ENCODE assay signal across 14 mouse cellular contexts in the genomic region with DNA sequence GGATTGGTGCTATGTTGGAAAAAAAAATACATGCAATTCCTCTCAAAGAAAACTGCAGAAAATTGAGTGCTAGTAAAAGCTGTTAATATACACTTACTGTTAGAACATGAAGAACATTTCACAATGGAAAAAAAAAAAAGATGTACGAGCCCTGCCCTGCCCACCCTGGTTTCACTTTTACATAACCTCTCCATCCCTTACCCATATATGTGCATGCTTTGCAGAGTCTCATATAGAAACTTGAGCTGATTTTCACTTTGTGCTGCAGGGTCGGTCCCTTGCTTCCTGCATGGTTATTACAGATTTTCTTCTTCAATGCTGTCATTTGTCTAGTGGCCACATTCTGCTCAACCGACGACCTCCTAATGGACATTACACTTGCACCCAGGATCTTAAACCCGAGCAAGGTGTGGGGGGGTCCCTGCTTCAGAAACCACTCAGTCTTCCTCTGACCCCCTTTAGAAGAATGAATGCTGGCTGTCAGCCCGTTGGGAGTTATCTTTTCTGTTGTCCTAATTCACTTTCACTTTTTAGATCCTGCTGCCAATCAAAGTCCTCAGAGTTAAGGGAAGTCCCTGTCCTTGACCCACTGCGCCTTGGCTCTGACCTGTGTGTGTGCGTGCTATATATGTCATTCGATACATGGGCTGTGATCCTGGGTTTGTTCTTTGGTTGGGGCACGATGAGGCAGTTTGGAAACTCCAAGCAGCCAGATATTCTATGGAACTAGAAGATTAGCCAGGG. TPM values are rescaled to one million over a fixed set of nuclear protein-coding genes. Genes with fewer than 3 reads are reported as not detected.
DNase-seq lines count a peak whose midpoint lies in the region; ATAC-seq and TF ChIP-seq lines count a peak whose summit lies in the region.
"Had no signal": no experiment of that assay in that cellular context is flagged by ENCODE, and none has a peak within 500 bp of the region (broad histone marks: within the 10 kb centered on the region; RNA-seq: fewer than 3 reads in every experiment).

No protein-coding gene starts in this region.

- no peaks in the 10 kb centered on the region for H3K9me3 ChIP-seq in heart, embryonic 11.5 days (replicated peaks; ENCODE audit: control insufficient read depth, low read length)
- H3K9me3 ChIP-seq in liver, postnatal 0 days (ENCODE audit: low read length) = no peaks in the 10 kb centered on the region
- H3K9me3 ChIP-seq: limb, embryonic 12.5 days had no signal

- no peak overlapping the region for H3K4me3 ChIP-seq in heart, embryonic 11.5 days (ENCODE audit: low read depth, low read length)
- H3K4me3 ChIP-seq in bone marrow macrophage, adult 2 months (ENCODE audit: insufficient read depth, low read length) = peak overlapping the region; percentile 64
- peak overlapping the region; percentile 25 for H3K4me3 ChIP-seq in liver, postnatal 0 days (ENCODE audit: low read depth, low read length)
- no peak overlapping the region for H3K4me3 ChIP-seq in layer of hippocampus, adult 2 months
- H3K4me3 ChIP-seq: erythroblast, embryonic 14.5 days; limb, embryonic 12.5 days had no signal

- H3K36me3 ChIP-seq in heart, embryonic 11.5 days (ENCODE audit: control insufficient read depth, insufficient read depth, low read length) = no peaks in the 10 kb centered on the region
- no peaks in the 10 kb centered on the region; the same call in 1 of the 2 replicates for H3K36me3 ChIP-seq in liver, postnatal 0 days (replicated peaks; ENCODE audit: insufficient read depth, low read length)
- H3K36me3 ChIP-seq: limb, embryonic 12.5 days had no signal

- no peak for TF ChIP-seq POLR2A in bone marrow macrophage, adult 2 months (IDR thresholded peaks at IDR 0.05; ENCODE audit: borderline replicate concordance, low read depth, low read length)

- ATAC-seq in heart, embryonic 11.5 days (replicated peaks; ENCODE audit: insufficient number of reproducible peaks, low FRiP score, low TSS enrichment) = no peak
- peak; percentile 38; the same call in 1 of the 2 replicates for ATAC-seq in liver, postnatal 0 days

- DNase-seq in heart, postnatal 25 days (ENCODE audit: low spot score) = no peak
- DNase-seq in 3T3-L1 (ENCODE audit: low read depth, low spot score) = peak; percentile 34
- DNase-seq in liver, postnatal 0 days = no peak
- no peak for DNase-seq in gastrocnemius, postnatal 10 days
- DNase-seq in layer of hippocampus, adult 8-10 months (ENCODE audit: low spot score in 2 of 2) = no peak
- no peak for DNase-seq in layer of hippocampus, adult 2 months (ENCODE audit: low spot score in 2 of 2)
- DNase-seq: adrenal gland, postnatal 10 days; cerebellum, postnatal 36 days; gastrocnemius, postnatal 36 days; kidney, postnatal 25 days had no signal

- 67% methylated on average over 10 of the region's 10 CpGs for WGBS in heart, embryonic 11.5 days (ENCODE audit: insufficient replicate concordance)
- 36% methylated on average over 10 of the region's 10 CpGs for whole genome bisulfite sequencing in liver, postnatal 0 days (ENCODE audit: insufficient replicate concordance)

- no peak for TF ChIP-seq EP300 in liver, postnatal 0 days (IDR thresholded peaks at IDR 0.05; ENCODE audit: low read depth)

- H3K9ac ChIP-seq in heart, embryonic 11.5 days (ENCODE audit: low read depth, low read length) = no peak overlapping the region
- H3K9ac ChIP-seq in liver, postnatal 0 days (replicated peaks) = peak overlapping the region; percentile 22; the same call in 1 of the 2 replicates
- H3K9ac ChIP-seq: limb, embryonic 12.5 days had no signal

- no peak overlapping the region for H3K27ac ChIP-seq in heart, embryonic 11.5 days (ENCODE audit: low read depth, low read length)
- H3K27ac ChIP-seq in bone marrow macrophage, adult 2 months (ENCODE audit: insufficient read depth, low read depth, low read length) = no peak overlapping the region
- peak overlapping the region; percentile 44; the same call in 1 of the 2 replicates for H3K27ac ChIP-seq in liver, postnatal 0 days (ENCODE audit: low read depth)
- H3K27ac ChIP-seq in layer of hippocampus, adult 2 months = no peak overlapping the region
- H3K27ac ChIP-seq: limb, embryonic 12.5 days had no signal

- 0 out of 2 replicates have a peak overlapping the region, but pooled peaks have one; percentile 3 for H3K4me2 ChIP-seq in heart, embryonic 11.5 days
- peak overlapping the region; percentile 64 for H3K4me2 ChIP-seq in liver, postnatal 0 days (ENCODE audit: low read depth, low read length)
- H3K4me2 ChIP-seq: limb, embryonic 12.5 days had no signal

- H3K27me3 ChIP-seq in heart, embryonic 11.5 days (ENCODE audit: control insufficient read depth, insufficient read depth, low read length) = no peaks in the 10 kb centered on the region
- H3K27me3 ChIP-seq in liver, postnatal 0 days (ENCODE audit: insufficient read depth, low read length) = no peaks in the 10 kb centered on the region
- H3K27me3 ChIP-seq: limb, embryonic 12.5 days had no signal

- intact Hi-C loops in heart, postnatal 25 days (cut with DNase I) = no loop called here

- H3K4me1 ChIP-seq in heart, embryonic 11.5 days (ENCODE audit: control insufficient read depth, insufficient read depth, low read length) = peaks cover 32% of the 10 kb centered on the region
- peaks cover 9% of the 10 kb centered on the region for H3K4me1 ChIP-seq in bone marrow macrophage, adult 2 months (ENCODE audit: control insufficient read depth, insufficient read depth, low read length)
- peaks cover 11% of the 10 kb centered on the region for H3K4me1 ChIP-seq in liver, postnatal 0 days (ENCODE audit: insufficient read depth)

- no peak for TF ChIP-seq CTCF in bone marrow macrophage, adult 2 months (IDR thresholded peaks at IDR 0.05; ENCODE audit: low read depth, low read length)
- TF ChIP-seq CTCF in liver, postnatal 0 days (IDR thresholded peaks at IDR 0.05; ENCODE audit: low read depth) = no peak
- TF ChIP-seq CTCF in layer of hippocampus, adult 2 months (conservative IDR thresholded peaks at IDR 0.05) = no peak

RNA-seq across cellular contexts. Expression of a gene that starts 14.7 kb away (rescaled TPM):
- polyA plus RNA-seq in heart, embryonic 11.5 days (2014; fragmentation: Nextera tagmentation; extraction: Ambion mirVana) = 1.8 and 2.5 TPM in 2 replicates
- under 1 TPM; 0.75 to 0.86 TPM for total RNA-seq in heart, postnatal 25 days (2021)
- 0.58 and 0.84 TPM in 2 replicates for polyA plus RNA-seq in bone marrow macrophage, adult 2 months (2012; ENCODE audit: insufficient read depth, insufficient read length, missing spikeins)
- 2.0 and 2.4 TPM in 2 replicates for polyA plus RNA-seq in liver, postnatal 0 days (2015; fragmentation: Nextera tagmentation; extraction: Ambion mirVana)
- 1 to 10 TPM; 1.4 to 2.1 TPM for total RNA-seq in gastrocnemius, postnatal 10 days (2021)
- under 1 TPM in 1 of 4 experiments, not detected in 3; 0.25 TPM for total RNA-seq in layer of hippocampus, adult 8-10 months (2022)
- not detected for total RNA-seq in layer of hippocampus, adult 2 months (2021)

RNA-seq across cellular contexts. Expression of a gene that starts 35.7 kb away (rescaled TPM):
- polyA plus RNA-seq in heart, embryonic 11.5 days (2014; fragmentation: Nextera tagmentation; extraction: Ambion mirVana) = 14.4 and 14.8 TPM in 2 replicates
- 1 to 10 TPM; 7.4 to 8.6 TPM for total RNA-seq in heart, postnatal 25 days (2021)
- polyA plus RNA-seq in bone marrow macrophage, adult 2 months (2012; ENCODE audit: insufficient read depth, insufficient read length, missing spikeins) = 1.2 and 2.3 TPM in 2 replicates
- polyA plus RNA-seq in liver, postnatal 0 days (2015; fragmentation: Nextera tagmentation; extraction: Ambion mirVana) = 2.6 and 2.7 TPM in 2 replicates
- total RNA-seq in gastrocnemius, postnatal 10 days (2021) = 10 to 100 TPM; 24.9 to 39.5 TPM
- total RNA-seq in layer of hippocampus, adult 8-10 months (2022) = 1 to 10 TPM; 3.8 to 5.8 (median 5.5) TPM
- 1 to 10 TPM; 4.9 to 5.3 TPM for total RNA-seq in layer of hippocampus, adult 2 months (2021)

Comparison
In these comparisons a context has a peak if more than half of its experiments do, and no peak if none do; other contexts are left out.
1. H3K4me3 ChIP-seq: peak in bone marrow macrophage, adult 2 months (single experiment) and liver, postnatal 0 days (single experiment); none in heart, embryonic 11.5 days (single experiment) and layer of hippocampus, adult 2 months (single experiment).